Mouse (Mus musculus): Measurements from ENCODE around the gene Rptor.

Gene Rptor

GRCm38 (mm10) chr11:119941794-119942193, 339.1 kb downstream of the Rptor start:
- DNase-seq = no peak

DNA sequence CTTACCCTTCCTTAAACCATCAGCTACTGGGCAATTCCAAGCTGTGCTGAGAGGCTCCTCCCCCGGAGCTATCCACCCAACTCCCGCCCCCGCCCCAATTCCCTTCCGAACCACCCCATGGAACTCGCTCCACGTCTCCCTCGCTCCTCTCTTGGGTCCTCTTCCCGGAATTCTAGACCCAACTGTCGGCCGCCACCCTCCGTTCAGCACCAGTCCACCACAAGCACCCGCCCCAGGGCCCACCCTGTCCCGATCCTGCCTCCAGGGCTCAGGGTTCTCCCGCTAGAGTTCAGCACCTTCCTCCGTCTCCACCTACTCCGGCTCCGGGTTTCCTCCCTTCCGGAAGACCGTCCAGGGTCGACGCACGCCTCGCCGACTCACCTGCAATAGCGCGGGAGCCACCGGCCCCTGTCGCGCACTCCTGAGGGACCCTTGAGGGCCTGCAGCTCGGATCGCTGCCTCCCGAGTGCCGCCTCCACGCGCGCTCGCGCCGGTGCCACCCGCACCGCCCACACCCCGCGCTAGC, 339.6 kb downstream of the Rptor start:
- no peak for DNase-seq

- DNase-seq = peak; percentile 99 to 100
Observed at GRCm38 (mm10) chr11:119942727-119943427, 340.2 kb downstream of the Rptor start, which contains the start of gene Baiap2. Baiap2 (plus strand) TSS chr11:119942763.

DNA sequence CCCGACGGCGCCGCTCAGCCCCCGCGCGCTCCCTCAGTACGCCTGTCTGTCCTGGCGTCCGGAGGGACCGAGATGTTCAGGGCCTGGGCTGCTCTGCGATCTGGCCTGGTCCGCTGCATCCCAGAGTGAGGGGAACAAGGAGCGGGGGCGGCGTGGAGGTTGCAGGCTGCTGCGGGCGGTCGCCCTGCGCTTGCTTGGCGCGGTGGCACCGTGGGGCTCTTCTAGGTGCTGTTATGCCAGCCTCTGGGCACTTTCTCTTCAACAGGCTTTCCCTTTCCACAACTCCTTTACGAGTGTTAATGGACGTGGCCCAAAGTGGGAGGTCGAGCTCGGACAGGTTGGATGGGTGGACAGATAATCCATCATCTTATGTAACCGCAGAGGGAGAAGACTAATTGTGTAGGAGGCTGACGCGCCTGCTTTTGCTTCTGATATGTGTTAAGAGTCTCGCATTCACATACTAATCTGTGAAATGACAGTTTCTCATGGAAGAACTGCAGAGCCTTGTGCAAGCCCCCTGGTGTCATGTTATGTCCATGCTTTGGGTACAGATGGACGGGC, 340.8 kb downstream of the Rptor start:
- no peak for DNase-seq

DNA sequence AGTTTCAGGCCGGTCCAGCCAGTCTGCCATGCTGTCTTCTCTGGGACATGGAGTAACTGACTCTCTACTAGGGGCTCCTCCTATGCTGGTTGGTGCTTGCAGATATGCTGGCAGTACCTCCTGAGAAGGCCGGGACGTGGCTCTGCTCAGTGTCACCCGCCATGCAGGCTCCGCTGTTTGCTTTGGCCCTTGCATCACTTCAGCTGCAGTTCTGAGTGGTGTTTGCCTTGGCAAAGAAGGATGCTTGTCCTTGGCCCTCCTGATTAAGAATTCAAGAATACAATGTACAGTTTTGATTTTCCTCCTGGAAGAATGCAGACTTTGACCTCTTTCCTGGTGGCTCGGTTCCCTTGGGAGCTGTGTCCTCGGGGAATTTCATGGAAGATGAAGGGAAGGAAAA, 342.6 kb downstream of the Rptor start:
- DNase-seq = no peak

DNA sequence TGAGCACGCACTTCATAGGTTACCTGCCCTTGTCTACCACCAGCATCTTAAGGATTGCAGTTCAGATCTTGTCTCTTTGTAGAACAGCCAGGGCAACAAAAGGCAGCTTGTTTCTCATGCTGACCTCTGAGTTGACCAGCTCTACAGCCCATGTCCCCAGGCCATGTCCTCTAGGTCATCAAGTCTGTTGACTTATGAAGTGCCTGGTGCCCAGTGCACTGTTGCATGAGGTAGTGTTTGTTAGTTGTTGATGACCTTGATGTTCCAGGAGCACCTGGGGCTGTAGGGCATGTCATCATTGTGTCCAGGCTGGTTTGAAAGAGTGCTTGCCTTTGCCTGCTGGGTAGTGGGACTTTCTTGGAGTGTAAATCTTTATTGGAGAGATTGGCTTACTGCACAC, 344.7 kb downstream of the Rptor start:
- DNase-seq = no peak

DNA sequence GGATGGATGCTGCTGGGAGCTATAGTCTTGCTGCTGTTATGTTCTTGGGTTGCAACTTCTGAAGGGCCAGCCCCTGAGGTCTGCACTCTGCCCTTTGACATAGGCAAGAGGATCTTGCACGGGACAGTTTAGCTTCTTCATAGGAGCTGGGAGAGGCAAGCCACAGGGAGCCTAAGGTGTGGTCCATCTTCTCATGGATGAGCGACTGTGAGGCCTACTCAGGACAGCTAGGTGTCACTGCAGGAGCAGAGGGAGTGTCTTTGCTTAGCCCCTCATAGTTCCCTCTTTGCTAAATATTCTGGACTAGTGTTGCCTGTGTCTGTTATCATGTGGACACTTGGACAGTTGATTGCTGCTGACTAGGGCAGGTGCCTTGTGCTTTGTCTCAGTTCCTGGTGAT, 345.2 kb downstream of the Rptor start:
- no peak for DNase-seq

DNA sequence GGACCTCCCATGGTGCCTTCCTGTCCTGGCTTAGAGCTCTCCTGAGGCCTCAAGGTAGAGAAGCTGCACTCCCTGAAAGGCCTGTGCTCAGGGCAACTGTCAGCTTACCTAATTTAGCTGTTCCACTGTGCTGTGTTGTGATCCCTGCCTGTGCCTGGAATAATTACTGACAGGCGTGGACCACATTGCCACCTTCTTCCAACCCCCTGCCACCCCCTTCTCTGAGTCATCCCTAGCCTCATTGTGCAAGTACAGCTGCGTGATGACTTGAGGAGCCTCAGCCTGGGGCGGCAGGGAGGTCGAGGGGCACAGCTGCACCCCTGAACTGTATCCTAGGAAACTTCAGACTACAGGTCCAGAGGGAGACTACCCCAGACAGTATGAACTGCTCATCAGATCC, 345.6 kb downstream of the Rptor start:
- no peak for DNase-seq

- no peak for DNase-seq
Observed at GRCm38 (mm10) chr11:119948803-119949202, 346.1 kb downstream of the Rptor start.

Data from thymus, postnatal 36 days (tissue).